Mouse (Mus musculus) liver, embryonic 14.5 days (tissue): Measurements from ENCODE around the gene Fndc9.

Experiments used
- CTCF ChIP-seq: IDR thresholded peaks from 2 replicates; pipeline ENCODE4 v1.5.1; 2016; ENCODE audit warnings: antibody characterized with exemption, low read depth, control low read depth
- EP300 ChIP-seq: IDR thresholded peaks from 2 replicates; pipeline ENCODE4 v1.6.1; 2016; ENCODE audit warnings: antibody characterized with exemption, low read depth

DNA sequence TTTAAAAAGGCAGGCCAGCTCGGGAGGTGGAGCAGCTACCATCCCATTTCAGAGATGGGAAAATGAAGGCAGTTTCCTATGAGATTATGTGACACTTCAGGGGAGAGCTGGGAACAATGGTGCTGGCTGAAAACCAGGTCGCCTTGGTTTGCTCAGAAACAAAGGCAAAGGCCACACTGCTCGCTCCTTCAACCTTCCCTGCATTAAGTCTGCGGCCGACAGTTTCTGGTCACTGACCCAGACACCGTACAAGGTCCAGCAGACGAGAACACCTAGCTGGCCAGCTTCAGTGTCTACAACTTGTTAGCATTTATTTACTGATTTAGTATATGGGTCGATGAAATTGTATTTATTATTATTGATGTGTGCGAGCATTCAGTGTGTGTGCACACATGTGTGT is 30.5 kb upstream of the Fndc9 start:
- TF ChIP-seq EP300 = no peak
- no peak for TF ChIP-seq CTCF
